Mouse (Mus musculus): ENCODE data around the gene Bhlhe23. TPM values are rescaled to one million over a fixed set of nuclear protein-coding genes. Genes with fewer than 3 reads are reported as not detected.

Bhlhe23 gene
- polyA plus RNA-seq, 1 experiment from 2014 or later, result not detected

Other genes starting within 250 kb of the Bhlhe23 start
- gene Mrgbp, start 195.6 kb downstream of the Bhlhe23 start, polyA plus RNA-seq (2015; fragmentation: Nextera tagmentation; extraction: Ambion mirVana), result 43.7 and 43.9 TPM in 2 replicates
- gene Ogfr, start 187.7 kb downstream of the Bhlhe23 start, polyA plus RNA-seq (2015; fragmentation: Nextera tagmentation; extraction: Ambion mirVana), result 67.3 and 69.3 TPM in 2 replicates
- 9.5 and 9.8 TPM in 2 replicates for gene Col9a3, start 179.1 kb downstream of the Bhlhe23 start, polyA plus RNA-seq (2015; fragmentation: Nextera tagmentation; extraction: Ambion mirVana)
- 0.09 and 0.15 TPM in 2 replicates for gene Tcfl5, start 134.2 kb downstream of the Bhlhe23 start, polyA plus RNA-seq (2015; fragmentation: Nextera tagmentation; extraction: Ambion mirVana)
- gene Dido1, start 66.9 kb downstream of the Bhlhe23 start, polyA plus RNA-seq (2015; fragmentation: Nextera tagmentation; extraction: Ambion mirVana), result 26.8 and 29.0 TPM in 2 replicates
- 56.3 and 56.8 TPM in 2 replicates for gene Gid8, start 66.8 kb downstream of the Bhlhe23 start, polyA plus RNA-seq (2015; fragmentation: Nextera tagmentation; extraction: Ambion mirVana)
- gene Slc17a9, start 51.6 kb downstream of the Bhlhe23 start, polyA plus RNA-seq (2015; fragmentation: Nextera tagmentation; extraction: Ambion mirVana), result 0.40 and 0.66 TPM in 2 replicates
- gene Ythdf1, start 144.0 kb upstream of the Bhlhe23 start, polyA plus RNA-seq (2015; fragmentation: Nextera tagmentation; extraction: Ambion mirVana), result 16.0 and 27.1 TPM in 2 replicates
- not detected in 2 replicates for gene Birc7, start 152.1 kb upstream of the Bhlhe23 start, polyA plus RNA-seq (2015; fragmentation: Nextera tagmentation; extraction: Ambion mirVana)
- gene Nkain4, start 177.8 kb upstream of the Bhlhe23 start, polyA plus RNA-seq (2015; fragmentation: Nextera tagmentation; extraction: Ambion mirVana), result 36.9 and 48.7 TPM in 2 replicates
- 110 and 114 TPM in 2 replicates for gene Arfgap1, start 190.3 kb upstream of the Bhlhe23 start, polyA plus RNA-seq (2015; fragmentation: Nextera tagmentation; extraction: Ambion mirVana)
- 0.22 and 0.47 TPM in 2 replicates for gene Col20a1, start 209.6 kb upstream of the Bhlhe23 start, polyA plus RNA-seq (2015; fragmentation: Nextera tagmentation; extraction: Ambion mirVana)